Mouse (Mus musculus) lung, embryonic 14.5 days (tissue): ENCODE data around the gene Camta2. TPM values are rescaled to one million over a fixed set of nuclear protein-coding genes. Genes with fewer than 3 reads are reported as not detected.

Experiments used
- ATAC-seq: fragments of 200-750 bp; cut with Nextera tagmentation; 2 replicates; pipeline ENCODE4 v1.8.0; 2017; ENCODE audit warnings: mild to moderate bottlenecking, moderate TSS enrichment, moderate library complexity; ENCODE audit not compliant: insufficient read depth
- DNase-seq: peaks from one replicate; pipeline ENCODE4 v3.0.0-alpha.2; 2015
- H3K27ac ChIP-seq: fragments of 300-500 bp; sonication (generic); 2 replicates; pipeline ENCODE4 v1.5.1; 2014; ENCODE audit warnings: low read depth, mild to moderate bottlenecking, moderate library complexity
- H3K27me3 ChIP-seq: fragments of 300-500 bp; sonication (generic); 2 replicates; pipeline ENCODE4 v1.6.1; 2014; ENCODE audit warnings: low read length, control low read depth; ENCODE audit not compliant: insufficient read depth
- H3K36me3 ChIP-seq: fragments of 300-500 bp; sonication (generic); 2 replicates; pipeline ENCODE4 v1.6.1; 2014; ENCODE audit warnings: control low read depth; ENCODE audit not compliant: insufficient read depth
- H3K4me1 ChIP-seq: fragments of 300-500 bp; sonication (generic); 2 replicates; pipeline ENCODE4 v1.6.1; 2014; ENCODE audit warnings: antibody characterized with exemption, control low read depth; ENCODE audit not compliant: insufficient read depth
- H3K4me2 ChIP-seq: fragments of 300-500 bp; sonication (generic); 2 replicates; pipeline ENCODE4 v1.6.1; 2014; ENCODE audit warnings: mild to moderate bottlenecking
- H3K4me3 ChIP-seq: fragments of 300-500 bp; sonication (generic); 2 replicates; pipeline ENCODE4 v1.5.1; 2014; ENCODE audit warnings: low read depth, low read length
- H3K9ac ChIP-seq: fragments of 300-500 bp; sonication (generic); 2 replicates; pipeline ENCODE4 v1.6.1; 2014
- H3K9me3 ChIP-seq: fragments of 300-500 bp; sonication (generic); 2 replicates; pipeline ENCODE4 v1.6.1; 2016; ENCODE audit warnings: low read depth, low read length, control low read depth
- CTCF ChIP-seq: IDR thresholded peaks from 2 replicates; pipeline ENCODE4 v1.5.1; 2016; ENCODE audit warnings: antibody characterized with exemption, low read depth
- WGBS: fragments of 180-500 bp; shearing (Covaris S2); extraction: QIAGEN DNeasy Blood & Tissue Kit; methylation state at CpG from one replicate; pipeline ENCODE4 v1.1.7; 2014; 5-methylcytosine and 5-hydroxymethylcytosine counted together
- polyA plus RNA-seq: library from polyadenylated mRNA; unstranded; fragments of >200 nt; fragmentation: Nextera tagmentation; extraction: Ambion mirVana; gene quantifications from 2 replicates; pipeline ENCODE4 v1.2.1, GENCODE M21; 2014

Camta2 gene
- polyA plus RNA-seq, 1 experiment from 2014 or later = 16.2 TPM

- peak overlapping the region; percentile 98 for H3K4me2 ChIP-seq
- H3K9ac ChIP-seq = peak overlapping the region; percentile 84
- 2% methylated on average over 28 of the region's 28 CpGs for WGBS
- peak; percentile 50 for DNase-seq
- H3K27me3 ChIP-seq = no peaks in the 10 kb centered on the region
- ATAC-seq = peak; percentile 18; the same call in 1 of the 2 replicates
- H3K4me1 ChIP-seq = peaks cover 11% of the 10 kb centered on the region
- H3K36me3 ChIP-seq = peaks cover 78% of the 10 kb centered on the region
- peak overlapping the region; percentile 74 for H3K4me3 ChIP-seq
- TF ChIP-seq CTCF = no peak
- peak overlapping the region; percentile 95 for H3K27ac ChIP-seq
- no peaks in the 10 kb centered on the region for H3K9me3 ChIP-seq
Measured at GRCm38 (mm10) chr11:70647716-70648420, 40.0 kb downstream of the Camta2 start.

- H3K36me3 ChIP-seq = peaks cover 69% of the 10 kb centered on the region
- H3K27ac ChIP-seq = peak within 1 kb of the TSS; percentile 95
- peaks cover 8% of the 10 kb centered on the region for H3K4me1 ChIP-seq
- peak within 1 kb of the TSS; percentile 74 for H3K4me3 ChIP-seq
- TF ChIP-seq CTCF = no peak
- WGBS = under 1% methylated on average over 63 of the region's 63 CpGs
- no peaks in the 10 kb centered on the region for H3K9me3 ChIP-seq
- no peaks in the 10 kb centered on the region for H3K27me3 ChIP-seq
- peak within 1 kb of the TSS; percentile 98 for H3K4me2 ChIP-seq
- ATAC-seq (peak; percentile 88), DNase-seq (peak; percentile 100)
- H3K9ac ChIP-seq = peak within 1 kb of the TSS; percentile 84
Measured at GRCm38 (mm10) chr11:70646691-70647650, 40.9 kb downstream of the Camta2 start, which contains the start of the genes Rnf167 and Slc25a11. TSS of gene Rnf167 (plus strand) at chr11:70647235. TSS of gene Slc25a11 (minus strand) at chr11:70647479.

- Histone ChIP-seq H3K4me2 (peak overlapping the region; percentile 84), H3K9ac (peak overlapping the region; percentile 82), H3K9me3 (no peaks in the 10 kb centered on the region), H3K36me3 (peaks cover 62% of the 10 kb centered on the region), H3K27me3 (no peaks in the 10 kb centered on the region), H3K27ac (peak overlapping the region; percentile 89), H3K4me1 (peaks cover 6% of the 10 kb centered on the region), H3K4me3 (peak overlapping the region; percentile 74)
- ATAC-seq (no peak), DNase-seq (no peak)
- 26% methylated on average over 3 of the region's 3 CpGs for WGBS
- TF ChIP-seq CTCF = no peak
Measured at GRCm38 (mm10) chr11:70646259-70646555, 41.7 kb downstream of the Camta2 start.

GRCm38 (mm10) chr11:70645461-70646258 is 42.2 kb downstream of the Camta2 start:
- Histone ChIP-seq H3K4me2 (peak overlapping the region; percentile 84), H3K4me1 (peaks cover 6% of the 10 kb centered on the region), H3K9me3 (no peaks in the 10 kb centered on the region), H3K36me3 (peaks cover 56% of the 10 kb centered on the region), H3K4me3 (peak overlapping the region; percentile 74), H3K27ac (0 out of 2 replicates have a peak overlapping the region, but pooled peaks have one; percentile 89), H3K9ac (peak overlapping the region; percentile 82), H3K27me3 (no peaks in the 10 kb centered on the region)
- no peak for TF ChIP-seq CTCF
- WGBS = 85% methylated on average over 12 of the region's 12 CpGs
- DNase-seq (no peak), ATAC-seq (no peak)

- WGBS = 92% methylated on average over 7 of the region's 8 CpGs
- peaks cover 6% of the 10 kb centered on the region for H3K4me1 ChIP-seq
- peaks cover 46% of the 10 kb centered on the region for H3K36me3 ChIP-seq
- H3K27ac ChIP-seq = no peak overlapping the region
- no peak for TF ChIP-seq CTCF
- no peak for DNase-seq
- H3K27me3 ChIP-seq = no peaks in the 10 kb centered on the region
- no peak overlapping the region for H3K4me2 ChIP-seq
- H3K9me3 ChIP-seq = no peaks in the 10 kb centered on the region
- no peak for ATAC-seq
- no peak overlapping the region for H3K4me3 ChIP-seq
- H3K9ac ChIP-seq = peak overlapping the region; percentile 82; the same call in 1 of the 2 replicates
Measured at GRCm38 (mm10) chr11:70644564-70645103, 43.3 kb downstream of the Camta2 start.

- peaks cover 6% of the 10 kb centered on the region; the same call in 1 of the 2 replicates for H3K4me1 ChIP-seq
- H3K27ac ChIP-seq = no peak overlapping the region
- no peaks in the 10 kb centered on the region for H3K9me3 ChIP-seq
- H3K4me3 ChIP-seq = no peak overlapping the region
- no peak overlapping the region for H3K9ac ChIP-seq
- DNase-seq (no peak), ATAC-seq (no peak)
- no peaks in the 10 kb centered on the region for H3K27me3 ChIP-seq
- H3K36me3 ChIP-seq = peaks cover 31% of the 10 kb centered on the region
- H3K4me2 ChIP-seq = no peak overlapping the region
- TF ChIP-seq CTCF = no peak
- WGBS = 88% methylated on average over 6 of the region's 6 CpGs
Measured at GRCm38 (mm10) chr11:70643051-70643450, 44.9 kb downstream of the Camta2 start.
